Mouse (Mus musculus): ENCODE results near the gene Gzmf. TPM values are rescaled to one million over a fixed set of nuclear protein-coding genes. Genes with fewer than 3 reads are reported as not detected.
"Not testable (repeated sequence)": the region's sequence is repeated elsewhere in the genome, so short reads cannot be mapped to it uniquely, and the experiment has no call there.

Gene Gzmf
- not detected in 2 replicates for polyA plus RNA-seq (2012; rRNA removed)

DNA sequence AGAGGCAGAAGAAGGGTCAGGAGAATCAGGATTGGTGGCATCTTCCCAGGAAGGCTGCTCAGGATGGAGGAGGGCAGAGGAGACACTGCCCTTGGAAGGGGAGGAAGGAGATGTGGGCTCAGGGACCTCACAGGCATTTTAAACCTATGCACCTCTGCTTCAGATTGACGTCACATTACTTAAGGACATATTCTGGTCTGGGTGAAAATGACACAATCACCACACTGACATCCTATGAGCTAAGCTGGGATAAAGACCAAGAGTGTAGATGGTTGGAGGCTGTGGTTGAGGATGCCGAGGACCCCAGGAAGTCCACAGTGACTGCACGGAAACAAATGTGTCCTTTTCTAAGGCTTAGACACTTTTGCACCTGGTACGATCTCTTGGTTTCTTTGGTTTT lies at the start of gene Gzmf:
Gzmf (minus strand) TSS at position 101 of the 400 bp plus-strand sequence.
- DNase-seq (ENCODE audit: low read depth): no peak

DNA sequence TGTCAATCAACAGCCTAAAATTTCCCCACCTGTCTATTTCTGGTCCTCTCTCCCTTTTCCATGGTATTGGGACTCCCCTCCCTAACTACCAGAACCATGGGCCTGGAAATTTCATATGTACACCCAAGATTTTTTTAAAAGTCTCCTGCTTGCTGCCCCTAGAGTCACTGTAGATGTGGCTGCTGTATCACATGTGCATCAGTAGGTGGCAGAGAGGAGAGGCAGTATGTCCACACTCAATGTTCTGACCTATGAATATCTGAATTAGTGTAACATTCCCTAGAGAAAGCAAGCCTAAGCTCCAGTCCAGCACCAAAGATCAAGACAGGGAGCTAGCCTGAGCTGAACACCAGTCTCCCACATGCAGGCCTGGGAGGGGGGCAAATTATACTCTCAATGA lies 29.2 kb upstream of the Gzmf start:
- DNase-seq (ENCODE audit: low read depth): no peak

GRCm38 (mm10) chr14:56234556-56234955 lies 23.3 kb upstream of the Gzmf start, which contains the start of gene Gzmc:
Gene Gzmc, minus strand, starts transcription at chr14:56234656.
- no peak for DNase-seq (ENCODE audit: low read depth)

DNA sequence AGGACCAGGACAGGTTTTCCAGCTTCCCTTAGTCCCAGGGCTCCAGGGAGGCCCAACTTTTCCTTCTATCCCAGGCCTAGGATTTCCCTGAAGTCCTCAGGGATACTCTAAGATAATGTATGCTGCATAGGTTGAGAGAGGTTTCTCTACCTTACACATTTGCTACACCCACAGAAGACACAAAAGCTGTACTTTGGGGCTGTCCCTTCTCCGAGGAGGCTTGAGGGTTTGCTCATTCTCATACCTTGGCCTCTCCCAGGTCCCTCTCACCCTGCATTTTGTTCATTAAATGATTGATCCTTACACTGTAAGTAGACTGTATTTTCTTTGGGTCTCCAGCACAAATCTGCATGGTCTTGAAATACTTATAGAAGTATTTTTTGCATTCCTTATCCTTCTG lies 5.6 kb downstream of the Gzmf start:
- DNase-seq (ENCODE audit: low read depth): no peak

DNA sequence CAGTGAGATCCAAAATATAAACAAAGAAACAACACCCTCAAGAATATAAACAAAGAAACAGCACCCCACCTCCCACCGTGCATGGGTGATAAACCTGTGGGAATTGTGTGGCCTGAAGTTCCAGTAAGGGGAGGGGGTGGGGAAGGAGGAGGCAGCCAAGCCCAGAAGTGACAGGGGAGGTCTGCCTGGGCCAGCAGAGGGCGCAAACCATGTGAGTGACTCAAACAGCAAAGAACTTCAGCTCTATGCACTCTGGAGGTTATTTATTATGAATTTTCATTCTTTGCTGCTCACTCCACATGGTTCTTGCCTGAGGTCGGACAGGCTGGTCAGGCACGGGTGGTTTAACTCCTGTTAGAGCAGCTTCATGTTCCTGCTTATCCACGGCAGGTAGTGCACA lies 6.2 kb downstream of the Gzmf start:
- not testable (repeated sequence) for DNase-seq (ENCODE audit: low read depth)

GRCm38 (mm10) chr14:56203975-56204374 lies 7.2 kb downstream of the Gzmf start:
- DNase-seq (ENCODE audit: low read depth): peak; percentile 8

DNA sequence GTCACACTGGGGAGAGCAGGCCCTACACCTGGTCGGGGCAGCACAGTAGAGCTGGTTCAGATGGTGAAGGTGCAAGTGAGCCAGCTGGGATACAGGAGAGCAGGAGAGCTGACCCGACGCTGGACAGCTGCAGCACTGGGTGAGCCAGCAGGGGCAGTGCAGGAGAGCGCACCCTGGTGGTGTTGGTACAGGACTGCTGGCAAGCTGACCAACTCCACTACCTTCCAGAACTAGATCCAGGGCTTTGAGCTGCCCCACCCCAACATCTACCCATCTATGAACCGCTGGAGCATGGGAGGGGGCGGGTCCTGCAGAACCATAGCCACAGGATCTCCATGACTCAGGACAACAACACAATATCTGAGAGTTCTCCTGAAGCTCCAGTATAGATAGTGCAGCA lies 24.3 kb downstream of the Gzmf start:
- DNase-seq (ENCODE audit: low read depth): no peak

- DNase-seq (ENCODE audit: low read depth): no peak
Measured at GRCm38 (mm10) chr14:56186521-56186920, 24.7 kb downstream of the Gzmf start.

DNA sequence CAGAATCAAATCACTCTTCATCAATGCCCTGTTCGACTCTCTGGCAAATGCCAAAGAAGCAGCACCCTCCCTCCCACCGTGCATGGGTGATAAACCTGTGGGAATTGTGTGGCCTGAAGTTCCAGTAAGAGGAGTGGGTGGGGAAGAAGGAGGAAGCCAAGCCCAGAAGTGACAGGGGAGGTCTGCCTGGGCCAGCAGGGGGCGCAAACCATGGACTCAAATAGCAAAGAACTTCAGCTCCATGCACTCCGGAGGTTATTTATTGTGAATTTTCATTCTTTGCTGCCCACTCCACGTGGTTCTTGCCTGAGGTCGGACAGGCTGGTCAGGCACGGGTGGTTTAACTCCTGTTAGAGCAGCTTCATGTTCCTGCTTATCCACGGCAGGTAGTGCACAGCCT lies 33.6 kb downstream of the Gzmf start:
- not testable (repeated sequence) for DNase-seq (ENCODE audit: low read depth)

DNA sequence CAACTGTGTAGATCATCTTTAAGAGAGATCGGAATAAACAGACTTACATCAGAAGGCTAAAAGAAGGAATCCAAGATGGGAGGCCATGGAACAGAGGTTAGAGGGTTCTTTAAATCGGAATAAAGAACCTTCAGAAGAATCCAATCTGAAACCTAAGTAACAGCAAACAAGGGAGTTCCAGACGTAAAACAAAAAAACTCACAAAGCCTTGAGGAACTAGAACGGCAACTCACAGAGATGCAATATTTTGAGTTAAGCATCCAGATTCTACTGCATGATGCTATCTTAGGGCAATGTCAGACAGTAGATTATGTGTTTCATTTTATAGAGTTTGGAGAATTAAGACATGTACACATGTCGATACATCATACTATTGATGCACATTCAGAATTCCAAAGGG lies 36.7 kb downstream of the Gzmf start, which contains the start of gene Gzmn:
Gzmn (minus strand) TSS at position 101 of the 400 bp plus-strand sequence.
- DNase-seq (ENCODE audit: low read depth): no peak

DNA sequence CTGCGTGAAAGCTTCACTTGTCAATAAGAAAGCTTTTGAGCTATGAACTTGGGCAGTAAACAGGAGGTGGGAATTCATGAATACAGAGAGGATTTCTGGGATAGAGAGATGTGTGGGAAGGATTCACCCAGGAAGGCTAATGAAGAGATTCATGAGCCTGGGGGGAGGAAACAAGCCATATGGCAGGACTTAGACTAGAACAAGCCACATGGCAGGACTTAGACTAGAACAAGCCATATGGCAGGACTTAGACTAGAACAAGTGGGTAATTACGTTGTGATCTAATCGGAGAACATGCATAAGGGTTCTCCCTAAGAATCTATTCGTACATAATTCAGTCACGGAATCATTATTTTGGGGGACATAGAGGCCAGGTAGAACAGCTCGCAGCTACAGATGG lies 37.8 kb downstream of the Gzmf start:
- no peak for DNase-seq (ENCODE audit: low read depth)

GRCm38 (mm10) chr14:56172744-56173143 lies 38.5 kb downstream of the Gzmf start:
- DNase-seq (ENCODE audit: low read depth): no peak

DNA sequence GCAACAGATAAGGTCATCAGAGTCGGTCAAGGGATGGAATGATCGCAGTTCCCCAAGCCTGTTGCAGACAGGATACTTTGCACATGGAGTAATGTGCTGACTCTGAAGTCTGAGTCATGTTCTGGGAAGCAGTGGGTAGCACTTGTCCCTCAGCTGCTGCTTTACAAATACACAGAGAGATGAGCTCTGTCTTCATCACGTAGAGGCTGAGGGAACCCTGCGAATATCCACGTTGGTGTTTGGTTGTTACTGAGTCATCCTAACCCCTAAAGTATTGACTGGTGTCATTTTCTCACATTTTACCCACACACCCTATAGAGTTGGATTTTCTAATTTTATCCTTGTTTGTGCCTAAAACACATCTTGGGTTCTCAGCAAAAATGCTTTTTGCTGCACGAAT lies 43.2 kb downstream of the Gzmf start:
- no peak for DNase-seq (ENCODE audit: low read depth)

DNA sequence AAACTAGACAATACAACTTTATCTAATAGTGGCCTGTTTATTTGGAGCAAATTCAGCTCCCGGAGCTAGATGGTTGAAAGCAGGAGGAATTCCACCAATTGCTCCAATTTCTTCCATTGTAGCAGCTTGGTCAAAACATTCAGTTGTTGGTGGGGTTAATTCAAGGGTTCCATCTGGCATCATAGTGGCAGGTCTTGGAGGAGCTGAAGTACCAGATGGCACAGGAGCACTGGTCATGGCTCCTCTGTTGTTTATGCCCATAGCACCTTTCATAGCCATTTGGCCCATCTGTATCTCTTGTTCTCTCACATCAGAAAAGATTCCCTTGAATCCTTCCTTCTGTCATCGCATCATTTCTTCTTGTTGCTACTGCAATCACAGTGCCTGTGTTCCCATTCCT lies 49.1 kb downstream of the Gzmf start:
- DNase-seq (ENCODE audit: low read depth): no peak

DNA sequence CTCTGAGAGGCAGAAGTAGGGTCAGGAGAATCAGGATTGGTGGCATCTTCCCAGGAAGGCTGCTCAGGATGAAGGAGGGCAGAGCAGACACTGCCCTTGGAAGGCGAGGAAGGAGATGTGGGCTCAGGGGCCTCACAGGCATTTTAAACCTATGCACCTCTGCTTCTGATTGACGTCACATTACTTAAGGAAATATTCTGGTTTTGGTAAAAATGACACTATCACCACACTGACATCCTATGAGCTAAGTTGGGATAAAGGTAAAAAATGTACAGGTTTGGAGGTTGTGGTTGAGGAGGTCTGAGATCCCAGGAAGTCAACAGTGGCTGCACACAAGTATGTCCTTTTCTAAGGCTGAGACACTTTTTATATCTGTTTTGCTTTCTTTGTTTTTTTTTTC lies 51.7 kb downstream of the Gzmf start, which contains the start of gene Gzmg:
Gzmg (minus strand) TSS at position 101 of the 400 bp plus-strand sequence.
- not testable (repeated sequence) for DNase-seq (ENCODE audit: low read depth)

DNA sequence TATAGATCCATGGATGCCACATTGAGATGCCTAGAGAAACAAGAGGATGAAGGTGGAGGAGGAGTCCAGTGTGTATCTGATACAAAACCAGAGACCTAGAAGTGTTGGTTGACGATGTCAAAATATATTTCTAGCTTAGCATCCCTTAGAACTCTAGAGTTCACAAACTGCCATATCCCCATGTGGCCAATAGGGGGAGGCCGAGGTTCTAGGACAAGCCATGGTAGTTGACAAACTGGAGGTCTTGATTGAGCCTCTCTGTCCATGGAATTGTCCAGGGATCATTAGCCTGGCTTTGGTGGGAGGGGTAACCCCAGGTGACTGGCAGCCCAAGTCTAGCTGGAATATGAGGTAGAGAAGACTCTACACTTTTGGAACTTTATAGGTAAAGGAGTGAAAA lies 55.9 kb downstream of the Gzmf start:
- no peak for DNase-seq (ENCODE audit: low read depth)

Other genes with a start within 250 kb of the Gzmf start
- gene Mcpt1, start 193.4 kb downstream of the Gzmf start, polyA plus RNA-seq (2012; rRNA removed): not detected in 2 replicates
- gene Mcpt9, start 180.9 kb downstream of the Gzmf start, polyA plus RNA-seq (2012; rRNA removed): not detected in 2 replicates
- not detected in 2 replicates for gene Mcpt2, start 169.4 kb downstream of the Gzmf start, polyA plus RNA-seq (2012; rRNA removed)
- gene Mcpt4, start 149.1 kb downstream of the Gzmf start, polyA plus RNA-seq (2012; rRNA removed): 0.92 and 2.8 TPM in 2 replicates
- gene Mcpt8, start 126.1 kb downstream of the Gzmf start, polyA plus RNA-seq (2012; rRNA removed): not detected in 2 replicates
- gene Ctsg, start 108.8 kb downstream of the Gzmf start, polyA plus RNA-seq (2012; rRNA removed): 0.11 and 0.20 TPM in 2 replicates
- not detected in 2 replicates for gene Gzme, start 90.8 kb downstream of the Gzmf start, polyA plus RNA-seq (2012; rRNA removed)
- not detected in 2 replicates for gene Gzmd, start 78.8 kb downstream of the Gzmf start, polyA plus RNA-seq (2012; rRNA removed)
- gene Gzmg, start 51.8 kb downstream of the Gzmf start, polyA plus RNA-seq (2012; rRNA removed): not detected in 2 replicates
- not detected in 2 replicates for gene Gzmn, start 36.8 kb downstream of the Gzmf start, polyA plus RNA-seq (2012; rRNA removed)
- 0.19 TPM in 1 of 2 replicates, not detected in the other for gene Gzmc, start 23.2 kb upstream of the Gzmf start, polyA plus RNA-seq (2012; rRNA removed)
- gene Gzmb, start 50.8 kb upstream of the Gzmf start, polyA plus RNA-seq (2012; rRNA removed): 0.78 and 1.3 TPM in 2 replicates
- gene Atp12a, start 153.7 kb upstream of the Gzmf start, polyA plus RNA-seq (2012; rRNA removed): 0.19 and 0.47 TPM in 2 replicates
- 0.36 and 0.43 TPM in 2 replicates for gene Rnf17, start 191.2 kb upstream of the Gzmf start, polyA plus RNA-seq (2012; rRNA removed)